27 mouse cellular contexts compared by ENCODE assay signal in genomic region chr8:77416738-77417137, GRCm38 (mm10).
DNase-seq lines count a peak whose midpoint lies in the region; ATAC-seq and TF ChIP-seq lines count a peak whose summit lies in the region.
"Had no signal": no experiment of that assay in that cellular context is flagged by ENCODE, and none has a peak within 500 bp of the region (broad histone marks: within the 10 kb centered on the region; RNA-seq: fewer than 3 reads in every experiment).

No protein-coding gene starts in this region.

- H3K4me3 ChIP-seq in kidney, embryonic 15.5 days (replicated peaks): no peak overlapping the region
- no peak overlapping the region for H3K4me3 ChIP-seq in limb, embryonic 14.5 days (replicated peaks; ENCODE audit: low read length)
- H3K4me3 ChIP-seq in intestine, embryonic 16.5 days (ENCODE audit: low read length): no peak overlapping the region
- H3K4me3 ChIP-seq: heart, embryonic 15.5 days; layer of hippocampus, adult 2 months; limb, embryonic 15.5 days; lung, embryonic 15.5 days; megakaryocyte, embryonic 14.5 days; midbrain, embryonic 15.5 days had no signal

- no peaks in the 10 kb centered on the region for H3K9me3 ChIP-seq in kidney, embryonic 15.5 days (replicated peaks)
- H3K9me3 ChIP-seq in limb, embryonic 14.5 days (ENCODE audit: control insufficient read depth, low read length): no peaks in the 10 kb centered on the region
- H3K9me3 ChIP-seq in intestine, embryonic 16.5 days (ENCODE audit: control insufficient read depth, low read length): no peaks in the 10 kb centered on the region
- H3K9me3 ChIP-seq: G1E; heart, embryonic 15.5 days; limb, embryonic 15.5 days; lung, embryonic 15.5 days; megakaryocyte, embryonic 14.5 days; midbrain, embryonic 15.5 days had no signal

- ATAC-seq in kidney, embryonic 15.5 days (replicated peaks; ENCODE audit: low FRiP score): peak; percentile 77
- peak; percentile 33 for ATAC-seq in granulocyte monocyte progenitor cell, adult 5-6 weeks (replicated peaks; ENCODE audit: poor library complexity, severe bottlenecking)
- 0 out of 2 replicates have a peak, but pooled peaks have one; percentile 13 for ATAC-seq in limb, embryonic 14.5 days (ENCODE audit: low FRiP score, low read depth)
- ATAC-seq in intestine, embryonic 16.5 days: no peak
- ATAC-seq: hindbrain, embryonic 16.5 days; intestine, postnatal 0 days; midbrain, embryonic 15.5 days had no signal

- WGBS in kidney, embryonic 15.5 days: 3% methylated on average over 5 of the region's 5 CpGs
- WGBS in limb, embryonic 14.5 days: 11% methylated on average over 5 of the region's 5 CpGs
- WGBS in intestine, embryonic 16.5 days: 24% methylated on average over 5 of the region's 5 CpGs

- no peak for TF ChIP-seq POLR2A in limb, embryonic 14.5 days (IDR thresholded peaks at IDR 0.05; ENCODE audit: borderline replicate concordance, extremely low read depth, insufficient read depth, insufficient read length)

- peaks cover 47% of the 10 kb centered on the region for H3K36me3 ChIP-seq in kidney, embryonic 15.5 days
- H3K36me3 ChIP-seq in limb, embryonic 14.5 days (ENCODE audit: control insufficient read depth, insufficient read depth, low read length): peaks cover 14% of the 10 kb centered on the region
- peaks cover 8% of the 10 kb centered on the region for H3K36me3 ChIP-seq in intestine, embryonic 16.5 days (ENCODE audit: control insufficient read depth, insufficient read depth, low read length)
- H3K36me3 ChIP-seq: midbrain, embryonic 15.5 days had no signal

- peaks cover 15% of the 10 kb centered on the region for H3K4me1 ChIP-seq in kidney, embryonic 15.5 days
- H3K4me1 ChIP-seq in limb, embryonic 14.5 days (ENCODE audit: control insufficient read depth, insufficient read depth, low read length): 0 out of 2 replicates have a peak, but pooled peaks cover 5% of the 10 kb centered on the region
- no peaks in the 10 kb centered on the region for H3K4me1 ChIP-seq in intestine, embryonic 16.5 days (ENCODE audit: control insufficient read depth, insufficient read depth, low read length)
- H3K4me1 ChIP-seq: heart, embryonic 15.5 days; limb, embryonic 15.5 days; lung, embryonic 15.5 days; midbrain, embryonic 15.5 days had no signal

- no peak for DNase-seq in kidney, adult 18-20 months
- DNase-seq in embryo, embryonic 11 days: peak; percentile 48
- DNase-seq in limb, embryonic 14.5 days (ENCODE audit: low spot score): no peak
- DNase-seq in c-Kit-positive CD71-positive TER-119-positive erythroid progenitor cells, embryonic 14.5 days (ENCODE audit: low spot score): no peak
- no peak for DNase-seq in adrenal gland, adult (ENCODE audit: inconsistent age in 2 of 2, low spot score in 1 of 2)
- DNase-seq: adrenal gland, adult 8-10 months; cerebellum, adult 2 months; cerebellum, postnatal 25 days; gastrocnemius, postnatal 36 days; layer of hippocampus, postnatal 36 days; lung, postnatal 36 days; thymus, adult 18-20 months; thymus, postnatal 4 days had no signal

- H3K9ac ChIP-seq in kidney, embryonic 15.5 days: no peak overlapping the region
- H3K9ac ChIP-seq in limb, embryonic 14.5 days (ENCODE audit: low read depth, low read length, severe bottlenecking): no peak overlapping the region
- no peak overlapping the region for H3K9ac ChIP-seq in intestine, embryonic 16.5 days (ENCODE audit: low read depth, low read length)
- H3K9ac ChIP-seq: heart, embryonic 15.5 days; limb, embryonic 15.5 days; liver, embryonic 14.5 days; lung, embryonic 15.5 days; midbrain, embryonic 15.5 days had no signal

- H3K4me2 ChIP-seq in kidney, embryonic 15.5 days: no peak overlapping the region
- no peak overlapping the region for H3K4me2 ChIP-seq in limb, embryonic 14.5 days (replicated peaks; ENCODE audit: low read depth, low read length, severe bottlenecking)
- H3K4me2 ChIP-seq in intestine, embryonic 16.5 days (ENCODE audit: low read depth, low read length): no peak overlapping the region
- H3K4me2 ChIP-seq: heart, embryonic 15.5 days; limb, embryonic 15.5 days; lung, embryonic 15.5 days; midbrain, embryonic 15.5 days had no signal

- no peaks in the 10 kb centered on the region for H3K27me3 ChIP-seq in kidney, embryonic 15.5 days
- H3K27me3 ChIP-seq in limb, embryonic 14.5 days (ENCODE audit: control insufficient read depth, insufficient read depth, low read length): no peaks in the 10 kb centered on the region
- H3K27me3 ChIP-seq in intestine, embryonic 16.5 days (replicated peaks; ENCODE audit: control insufficient read depth, insufficient read depth, low read length): no peaks in the 10 kb centered on the region
- H3K27me3 ChIP-seq: CH12.LX; heart, embryonic 15.5 days; limb, embryonic 15.5 days; lung, embryonic 15.5 days; megakaryocyte, embryonic 14.5 days; midbrain, embryonic 15.5 days had no signal

- H3K27ac ChIP-seq in kidney, embryonic 15.5 days: peak overlapping the region; percentile 6; the same call in 1 of the 2 replicates
- no peak overlapping the region for H3K27ac ChIP-seq in limb, embryonic 14.5 days (replicated peaks; ENCODE audit: low read depth, low read length)
- no peak overlapping the region for H3K27ac ChIP-seq in intestine, embryonic 16.5 days (ENCODE audit: low read length)
- H3K27ac ChIP-seq: heart, embryonic 15.5 days; layer of hippocampus, adult 2 months; limb, embryonic 15.5 days; liver, embryonic 14.5 days; lung, embryonic 15.5 days; midbrain, embryonic 15.5 days had no signal
